Mouse (Mus musculus) liver, embryonic 11.5 days (tissue): ENCODE results near the gene Bcar3. TPM values are rescaled to one million over a fixed set of nuclear protein-coding genes. Genes with fewer than 3 reads are reported as not detected.

Experiments used
- ATAC-seq: fragments of 200-750 bp; cut with Nextera tagmentation; replicated peaks from 2 replicates; pipeline ENCODE4 v1.8.0; 2017; ENCODE audit warnings: moderate number of reproducible peaks, mild to moderate bottlenecking, moderate TSS enrichment, moderate library complexity; ENCODE audit not compliant: low FRiP score
- DNase-seq: peaks from one replicate; pipeline ENCODE4 v3.0.0-alpha.2; 2017; ENCODE audit warnings: low spot score
- H3K27ac ChIP-seq: fragments of 300-500 bp; sonication (generic); 2 replicates; pipeline ENCODE4 v1.5.1; 2014; ENCODE audit warnings: mild to moderate bottlenecking, low read depth, low read length, control low read depth
- H3K27me3 ChIP-seq: fragments of 300-500 bp; sonication (generic); replicated peaks from 2 replicates; pipeline ENCODE4 v1.6.1; 2014; ENCODE audit warnings: low read length, mixed read lengths; ENCODE audit not compliant: control insufficient read depth, insufficient read depth
- H3K36me3 ChIP-seq: fragments of 300-500 bp; sonication (generic); 2 replicates; pipeline ENCODE4 v1.6.1; 2014; ENCODE audit warnings: mild to moderate bottlenecking, low read length, moderate library complexity, mixed read lengths; ENCODE audit not compliant: control insufficient read depth, insufficient read depth
- H3K4me1 ChIP-seq: fragments of 300-500 bp; sonication (generic); replicated peaks from 2 replicates; pipeline ENCODE4 v1.6.1; 2014; ENCODE audit warnings: low read length, mixed read lengths; ENCODE audit not compliant: control insufficient read depth, insufficient read depth
- H3K4me2 ChIP-seq: fragments of 300-500 bp; sonication (generic); 2 replicates; pipeline ENCODE4 v1.6.1; 2014; ENCODE audit warnings: mild to moderate bottlenecking, control low read depth, moderate library complexity
- H3K4me3 ChIP-seq: fragments of 300-500 bp; sonication (generic); 2 replicates; pipeline ENCODE4 v1.5.1; 2014; ENCODE audit warnings: low read depth, low read length, control low read depth
- H3K9ac ChIP-seq: fragments of 300-500 bp; sonication (generic); 2 replicates; pipeline ENCODE4 v1.6.1; 2014; ENCODE audit warnings: low read depth, low read length, control low read depth
- H3K9me3 ChIP-seq: fragments of 300-500 bp; sonication (generic); 2 replicates; pipeline ENCODE4 v1.6.1; 2016; ENCODE audit warnings: low read length, inconsistent platforms, mixed read lengths; ENCODE audit not compliant: control insufficient read depth
- WGBS: fragments of 180-500 bp; shearing (Covaris S2); extraction: QIAGEN DNeasy Blood & Tissue Kit; methylation state at CpG from one replicate; pipeline ENCODE4 v1.1.7; 2014; 5-methylcytosine and 5-hydroxymethylcytosine counted together
- polyA plus RNA-seq: library from polyadenylated mRNA; unstranded; fragments of >200 nt; fragmentation: Nextera tagmentation; extraction: Ambion mirVana; gene quantifications from 2 replicates; pipeline ENCODE4 v1.2.1, GENCODE M21; 2014

The Bcar3 gene
- polyA plus RNA-seq, 1 experiment from 2014 or later: 10.1 TPM

- no peaks in the 10 kb centered on the region for H3K4me1 ChIP-seq
- 55% methylated on average over 10 of the region's 10 CpGs for WGBS
- H3K4me2 ChIP-seq: no peak overlapping the region
- no peaks in the 10 kb centered on the region for H3K9me3 ChIP-seq
- DNase-seq: no peak
- no peak overlapping the region for H3K27ac ChIP-seq
- no peak for ATAC-seq
- H3K36me3 ChIP-seq: no peaks in the 10 kb centered on the region
- H3K4me3 ChIP-seq: no peak overlapping the region
- no peaks in the 10 kb centered on the region for H3K27me3 ChIP-seq
- no peak overlapping the region for H3K9ac ChIP-seq
These were observed 82.5 kb downstream of the Bcar3 start for GRCm38 (mm10) chr3:122376412-122376831.

GRCm38 (mm10) chr3:122376841-122377464 is 83.0 kb downstream of the Bcar3 start:
- Histone ChIP-seq H3K36me3 (no peaks in the 10 kb centered on the region), H3K4me1 (no peaks in the 10 kb centered on the region), H3K4me2 (no peak overlapping the region), H3K9ac (no peak overlapping the region), H3K27ac (no peak overlapping the region), H3K4me3 (no peak overlapping the region), H3K9me3 (no peaks in the 10 kb centered on the region), H3K27me3 (no peaks in the 10 kb centered on the region)
- WGBS: 82% methylated on average over 8 of the region's 8 CpGs
- ATAC-seq: no peak
- no peak for DNase-seq

- H3K9ac ChIP-seq: no peak overlapping the region
- ATAC-seq (no peak), DNase-seq (no peak)
- H3K36me3 ChIP-seq: no peaks in the 10 kb centered on the region
- H3K4me2 ChIP-seq: no peak overlapping the region
- no peaks in the 10 kb centered on the region for H3K27me3 ChIP-seq
- H3K9me3 ChIP-seq: no peaks in the 10 kb centered on the region
- WGBS: 45% methylated on average over 6 of the region's 6 CpGs
- no peaks in the 10 kb centered on the region for H3K4me1 ChIP-seq
- no peak overlapping the region for H3K4me3 ChIP-seq
- H3K27ac ChIP-seq: no peak overlapping the region
These were observed 84.7 kb downstream of the Bcar3 start for GRCm38 (mm10) chr3:122378634-122379033.

GRCm38 (mm10) chr3:122380776-122381175 is 86.8 kb downstream of the Bcar3 start:
- no peak for DNase-seq
- H3K27me3 ChIP-seq: no peaks in the 10 kb centered on the region
- 83% methylated on average over 5 of the region's 5 CpGs for WGBS
- H3K4me2 ChIP-seq: no peak overlapping the region
- H3K4me1 ChIP-seq: no peaks in the 10 kb centered on the region
- H3K9ac ChIP-seq: no peak overlapping the region
- no peaks in the 10 kb centered on the region for H3K9me3 ChIP-seq
- no peak for ATAC-seq
- no peak overlapping the region for H3K4me3 ChIP-seq
- H3K27ac ChIP-seq: no peak overlapping the region
- no peaks in the 10 kb centered on the region for H3K36me3 ChIP-seq

- no peak overlapping the region for H3K4me3 ChIP-seq
- no peaks in the 10 kb centered on the region for H3K27me3 ChIP-seq
- 82% methylated on average over 3 of the region's 3 CpGs for WGBS
- H3K36me3 ChIP-seq: no peaks in the 10 kb centered on the region
- no peak overlapping the region for H3K9ac ChIP-seq
- no peak for ATAC-seq
- H3K4me2 ChIP-seq: no peak overlapping the region
- no peak for DNase-seq
- no peaks in the 10 kb centered on the region for H3K9me3 ChIP-seq
- H3K4me1 ChIP-seq: no peaks in the 10 kb centered on the region
- H3K27ac ChIP-seq: no peak overlapping the region
These were observed 87.7 kb downstream of the Bcar3 start for GRCm38 (mm10) chr3:122381591-122381990.

GRCm38 (mm10) chr3:122386444-122386843 is 92.5 kb downstream of the Bcar3 start:
- no peak for ATAC-seq
- H3K9ac ChIP-seq: no peak overlapping the region
- H3K4me3 ChIP-seq: no peak overlapping the region
- H3K9me3 ChIP-seq: no peaks in the 10 kb centered on the region
- H3K27ac ChIP-seq: no peak overlapping the region
- H3K36me3 ChIP-seq: no peaks in the 10 kb centered on the region
- no peaks in the 10 kb centered on the region for H3K4me1 ChIP-seq
- no peak for DNase-seq
- no peaks in the 10 kb centered on the region for H3K27me3 ChIP-seq
- 85% methylated on average over 5 of the region's 5 CpGs for WGBS
- H3K4me2 ChIP-seq: no peak overlapping the region

- H3K4me2 ChIP-seq: no peak overlapping the region
- no peaks in the 10 kb centered on the region for H3K27me3 ChIP-seq
- WGBS: 61% methylated on average over 3 of the region's 3 CpGs
- H3K27ac ChIP-seq: no peak overlapping the region
- ATAC-seq (no peak), DNase-seq (no peak)
- no peak overlapping the region for H3K9ac ChIP-seq
- H3K36me3 ChIP-seq: no peaks in the 10 kb centered on the region
- H3K9me3 ChIP-seq: no peaks in the 10 kb centered on the region
- no peaks in the 10 kb centered on the region for H3K4me1 ChIP-seq
- no peak overlapping the region for H3K4me3 ChIP-seq
These were observed 93.8 kb downstream of the Bcar3 start for GRCm38 (mm10) chr3:122387771-122388170.

DNA sequence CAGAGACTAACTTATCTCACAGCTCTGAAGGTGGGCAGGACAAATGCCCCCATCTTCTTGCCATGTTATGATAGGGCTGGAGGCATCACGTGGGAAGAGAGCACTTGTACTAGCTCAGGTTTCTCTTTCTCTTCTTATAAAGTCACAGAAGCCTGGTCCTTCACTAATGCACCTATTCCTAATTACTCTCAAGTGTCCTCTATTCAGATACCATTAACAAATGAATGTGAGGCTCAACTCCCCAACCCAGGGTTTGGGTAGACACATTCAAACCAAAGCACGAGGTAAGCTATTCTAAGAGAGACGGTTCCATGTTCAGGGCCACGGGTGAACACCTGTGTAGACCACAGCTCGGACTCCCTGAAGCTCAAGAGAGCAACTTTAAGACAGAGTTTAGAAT is 96.0 kb downstream of the Bcar3 start:
- Histone ChIP-seq H3K4me2 (no peak overlapping the region), H3K4me3 (no peak overlapping the region), H3K27me3 (no peaks in the 10 kb centered on the region), H3K9me3 (no peaks in the 10 kb centered on the region), H3K9ac (no peak overlapping the region), H3K36me3 (no peaks in the 10 kb centered on the region), H3K27ac (no peak overlapping the region), H3K4me1 (no peaks in the 10 kb centered on the region)
- 74% methylated on average over 5 of the region's 5 CpGs for WGBS
- no peak for DNase-seq
- no peak for ATAC-seq

- ATAC-seq: no peak
- Histone ChIP-seq H3K9me3 (no peaks in the 10 kb centered on the region), H3K9ac (no peak overlapping the region), H3K4me2 (no peak overlapping the region), H3K27ac (no peak overlapping the region), H3K4me3 (no peak overlapping the region), H3K4me1 (no peaks in the 10 kb centered on the region), H3K36me3 (no peaks in the 10 kb centered on the region), H3K27me3 (no peaks in the 10 kb centered on the region)
- 77% methylated on average over 2 of the region's 2 CpGs for WGBS
- no peak for DNase-seq
These were observed 97.2 kb downstream of the Bcar3 start for GRCm38 (mm10) chr3:122391098-122391497.
